Mouse (Mus musculus): ENCODE measurements around the gene Trio. TPM values are rescaled to one million over a fixed set of nuclear protein-coding genes. Genes with fewer than 3 reads are reported as not detected.

Trio gene
- polyA plus RNA-seq, 1 experiment = 56.3 TPM

DNA sequence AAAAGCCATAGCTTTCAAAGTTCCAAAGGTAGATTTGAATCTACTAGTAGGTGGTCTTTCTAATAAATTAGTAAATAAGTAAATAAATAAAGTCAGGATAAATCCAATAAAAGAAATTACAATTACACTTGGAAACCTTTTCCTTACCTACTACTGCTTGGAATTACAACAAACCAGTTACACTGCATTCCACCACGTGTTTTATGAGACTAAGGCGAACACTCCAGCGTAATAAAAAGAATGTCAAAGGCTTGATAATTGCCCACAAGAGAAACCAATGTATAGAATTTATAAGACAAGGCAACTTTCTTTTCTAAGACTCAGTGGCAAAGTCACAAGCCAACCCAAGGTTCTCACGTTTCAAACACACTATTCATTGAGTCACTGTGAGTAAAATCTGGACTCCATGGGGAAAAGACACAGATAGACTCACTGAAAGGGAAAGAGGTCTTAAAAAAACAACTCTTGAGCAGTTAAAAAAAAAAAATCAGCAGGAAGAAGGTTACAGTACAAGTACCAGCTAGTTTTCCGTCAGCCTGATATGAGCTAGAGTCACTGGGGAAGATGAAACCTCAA is 21.4 kb downstream of the Trio start:
- no peak overlapping the region for H3ac ChIP-seq (ENCODE audit: control insufficient read depth, insufficient read length)
- no peak for TF ChIP-seq TCF3 (IDR thresholded peaks at IDR 0.05; ENCODE audit: insufficient read length, low read depth)
- TF ChIP-seq POLR2AphosphoS2 (IDR thresholded peaks at IDR 0.05; ENCODE audit: insufficient read length, low read depth) = no peak
- TF ChIP-seq MAX (IDR thresholded peaks at IDR 0.05; ENCODE audit: low read depth) = no peak
- H3K79me2 ChIP-seq (ENCODE audit: control insufficient read depth, insufficient read depth) = peaks cover 100% of the 10 kb centered on the region
- H3K4me3 ChIP-seq = no peak overlapping the region
- H3K36me3 ChIP-seq (ENCODE audit: control insufficient read depth, insufficient read depth) = no peaks in the 10 kb centered on the region
- no peaks in the 10 kb centered on the region for H3K27me3 ChIP-seq (ENCODE audit: control insufficient read depth, insufficient read depth, insufficient read length)
- H3K4me2 ChIP-seq (ENCODE audit: low read depth) = peak overlapping the region; percentile 53

DNA sequence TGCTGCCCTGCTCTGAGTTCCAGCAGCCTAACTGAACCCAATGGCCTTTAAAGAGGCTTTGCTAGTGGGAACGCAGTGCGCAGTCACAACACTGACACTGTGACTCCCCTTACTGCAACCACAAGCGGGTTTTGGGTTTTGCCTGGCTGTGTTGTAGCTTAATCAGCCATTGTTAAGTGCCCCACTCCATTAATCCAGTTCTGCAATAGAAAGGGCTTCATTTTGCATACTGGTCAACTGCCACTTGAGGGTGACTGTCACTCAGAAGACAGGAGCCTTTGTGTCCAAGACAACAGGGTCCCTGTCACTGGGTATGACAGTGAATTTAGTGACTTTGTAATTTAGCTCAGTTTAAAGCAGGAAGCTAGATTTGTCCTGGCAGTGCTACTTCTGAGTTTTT is 23.1 kb downstream of the Trio start:
- Histone ChIP-seq H3K79me2 (ENCODE audit: control insufficient read depth, insufficient read depth) (peaks cover 100% of the 10 kb centered on the region), H3K4me3 (no peak overlapping the region)
- TF ChIP-seq POLR2A (IDR thresholded peaks at IDR 0.05; ENCODE audit: insufficient read length, low read depth) (no peak), SRF (IDR thresholded peaks at IDR 0.05; ENCODE audit: control insufficient read depth, insufficient read length, low read depth) (no peak), MYOG (IDR thresholded peaks at IDR 0.05; ENCODE audit: control insufficient read depth in 1 of 3, insufficient read depth in 1 of 3, insufficient read length in 2 of 3, low read depth in 2 of 3) (no peak), MAX (IDR thresholded peaks at IDR 0.05; ENCODE audit: low read depth) (no peak), TCF12 (IDR thresholded peaks at IDR 0.05; ENCODE audit: insufficient read depth, poor library complexity, severe bottlenecking) (no peak), USF1 (IDR thresholded peaks at IDR 0.05; ENCODE audit: low read depth) (no peak), REST (IDR thresholded peaks at IDR 0.05; ENCODE audit: insufficient read depth, insufficient read length) (no peak), E2F4 (IDR thresholded peaks at IDR 0.05; ENCODE audit: insufficient read depth) (no peak), CEBPB (IDR thresholded peaks at IDR 0.05; ENCODE audit: insufficient read depth, poor library complexity, severe bottlenecking) (no peak), MYOD1 (IDR thresholded peaks at IDR 0.05; ENCODE audit: control insufficient read depth in 1 of 3, insufficient read length in 2 of 3, low read depth in 2 of 3) (no peak), TCF3 (IDR thresholded peaks at IDR 0.05; ENCODE audit: insufficient read length, low read depth) (no peak), POLR2AphosphoS2 (IDR thresholded peaks at IDR 0.05; ENCODE audit: insufficient read length, low read depth) (no peak)

DNA sequence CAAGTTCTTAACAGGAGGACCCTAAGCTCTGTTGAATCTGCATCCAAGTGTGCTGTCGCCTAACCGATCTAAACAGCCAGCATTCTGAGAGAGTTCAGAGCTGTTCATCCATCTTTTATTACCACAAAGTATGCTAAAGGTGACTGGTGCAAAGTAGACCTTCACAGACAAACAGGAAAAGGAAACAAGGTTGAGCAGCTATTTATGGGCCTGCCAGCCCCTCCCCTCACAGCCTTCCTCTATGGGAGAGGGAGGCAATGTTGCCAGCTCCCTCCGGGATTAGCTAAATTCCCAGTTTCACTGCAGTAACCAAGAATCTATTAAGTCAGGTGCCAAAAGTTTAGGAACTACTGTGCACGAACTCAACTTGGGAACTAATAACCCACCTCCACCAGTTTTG is 24.3 kb downstream of the Trio start:
- no peak overlapping the region for H3K4me2 ChIP-seq (ENCODE audit: low read depth)
- no peaks in the 10 kb centered on the region for H3K27me3 ChIP-seq (ENCODE audit: control insufficient read depth, insufficient read depth, insufficient read length)
- H3K36me3 ChIP-seq (ENCODE audit: control insufficient read depth, insufficient read depth) = no peaks in the 10 kb centered on the region
- no peak for TF ChIP-seq CEBPB (IDR thresholded peaks at IDR 0.05; ENCODE audit: insufficient read depth, poor library complexity, severe bottlenecking)
- TF ChIP-seq MYOD1 (IDR thresholded peaks at IDR 0.05; ENCODE audit: control insufficient read depth in 1 of 3, insufficient read length in 2 of 3, low read depth in 2 of 3) = no peak
- TF ChIP-seq TCF12 (IDR thresholded peaks at IDR 0.05; ENCODE audit: insufficient read depth, poor library complexity, severe bottlenecking) = no peak
- TF ChIP-seq POLR2A (IDR thresholded peaks at IDR 0.05; ENCODE audit: insufficient read length, low read depth) = no peak
- TF ChIP-seq MAX (IDR thresholded peaks at IDR 0.05; ENCODE audit: low read depth) = no peak
- no peak overlapping the region for H3K4me3 ChIP-seq
- peaks cover 100% of the 10 kb centered on the region for H3K79me2 ChIP-seq (ENCODE audit: control insufficient read depth, insufficient read depth)
- H3ac ChIP-seq (ENCODE audit: control insufficient read depth, insufficient read length) = no peak overlapping the region

More for the DNA sequence above, 23.1 kb downstream of the Trio start:
- H3K36me3 ChIP-seq (ENCODE audit: control insufficient read depth, insufficient read depth) = no peaks in the 10 kb centered on the region
- H3ac ChIP-seq (ENCODE audit: control insufficient read depth, insufficient read length) = no peak overlapping the region
- H3K4me2 ChIP-seq (ENCODE audit: low read depth) = no peak overlapping the region
- H3K27me3 ChIP-seq (ENCODE audit: control insufficient read depth, insufficient read depth, insufficient read length) = no peaks in the 10 kb centered on the region

DNA sequence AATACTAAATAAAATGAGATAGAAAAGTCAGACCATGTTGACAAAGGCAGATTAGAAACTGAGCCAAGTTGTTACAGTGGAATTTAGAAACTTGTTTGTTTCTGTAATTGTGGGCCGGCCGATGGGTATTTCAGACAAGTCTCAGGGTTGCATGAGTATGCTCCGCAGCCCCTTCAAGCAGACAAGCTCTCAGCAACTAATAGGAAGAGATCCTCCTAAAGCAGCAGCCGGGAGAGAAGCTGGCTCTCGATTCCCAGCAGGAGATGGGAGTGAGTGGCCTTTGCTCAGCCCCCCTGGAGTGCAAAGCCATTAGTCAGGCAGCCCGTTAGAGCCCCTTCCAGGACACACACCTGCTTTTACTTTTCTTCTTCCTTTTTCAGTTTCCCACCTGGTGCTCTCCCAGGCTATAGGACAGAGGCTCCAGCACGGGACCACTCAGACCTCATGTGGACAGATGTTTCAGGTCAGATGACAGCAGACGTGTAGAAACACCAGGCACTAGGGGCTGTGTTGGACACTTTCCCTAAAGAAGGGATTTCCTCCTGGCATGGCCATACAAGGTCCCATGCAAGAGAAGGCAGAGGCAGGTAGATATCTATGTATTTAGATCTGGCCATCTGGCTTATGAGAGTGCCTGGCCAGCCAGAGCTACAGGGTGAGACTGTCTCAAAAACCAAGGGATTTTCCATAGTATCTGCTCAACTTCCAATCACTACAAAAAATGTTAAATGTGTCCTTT is 26.9 kb downstream of the Trio start:
- H3K27me3 ChIP-seq (ENCODE audit: control insufficient read depth, insufficient read depth, insufficient read length) = no peaks in the 10 kb centered on the region
- H3K4me3 ChIP-seq = no peak overlapping the region
- no peak overlapping the region for H3K4me2 ChIP-seq (ENCODE audit: low read depth)
- TF ChIP-seq POLR2AphosphoS2 (IDR thresholded peaks at IDR 0.05; ENCODE audit: insufficient read length, low read depth) (no peak), MYOD1 (IDR thresholded peaks at IDR 0.05; ENCODE audit: control insufficient read depth in 1 of 3, insufficient read length in 2 of 3, low read depth in 2 of 3) (peak in 1 of 3 experiments; percentile 16)
- H3ac ChIP-seq (ENCODE audit: control insufficient read depth, insufficient read length) = no peak overlapping the region
- no peaks in the 10 kb centered on the region for H3K36me3 ChIP-seq (ENCODE audit: control insufficient read depth, insufficient read depth)
- H3K79me2 ChIP-seq (ENCODE audit: control insufficient read depth, insufficient read depth) = peaks cover 100% of the 10 kb centered on the region

DNA sequence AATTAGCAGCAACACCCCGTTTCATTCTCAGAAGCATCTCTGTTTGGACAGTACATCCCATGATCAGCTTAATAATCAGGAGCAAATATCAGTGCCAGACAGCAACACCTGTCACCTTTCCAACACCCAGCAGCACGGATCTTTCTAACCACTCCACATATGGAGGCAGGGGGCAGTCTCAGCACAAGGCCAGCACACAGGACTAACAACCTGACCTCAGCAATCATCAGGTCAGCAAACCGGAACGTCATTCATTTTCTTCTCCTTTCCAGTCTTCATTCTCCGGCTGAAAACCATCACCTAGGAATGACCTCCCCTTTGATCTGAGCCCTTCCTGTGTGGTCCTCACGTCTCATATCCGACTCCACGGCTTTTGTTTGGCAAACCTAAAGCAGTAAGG is 27.7 kb downstream of the Trio start:
- H3K4me2 ChIP-seq (ENCODE audit: low read depth) = peak overlapping the region; percentile 47
- no peaks in the 10 kb centered on the region for H3K36me3 ChIP-seq (ENCODE audit: control insufficient read depth, insufficient read depth)
- peaks cover 100% of the 10 kb centered on the region for H3K79me2 ChIP-seq (ENCODE audit: control insufficient read depth, insufficient read depth)
- no peaks in the 10 kb centered on the region for H3K27me3 ChIP-seq (ENCODE audit: control insufficient read depth, insufficient read depth, insufficient read length)
- no peak overlapping the region for H3ac ChIP-seq (ENCODE audit: control insufficient read depth, insufficient read length)
- no peak overlapping the region for H3K4me3 ChIP-seq
- TF ChIP-seq SRF (IDR thresholded peaks at IDR 0.05; ENCODE audit: control insufficient read depth, insufficient read length, low read depth) (no peak), POLR2A (IDR thresholded peaks at IDR 0.05; ENCODE audit: insufficient read length, low read depth) (no peak), E2F4 (IDR thresholded peaks at IDR 0.05; ENCODE audit: insufficient read depth) (no peak), POLR2AphosphoS2 (IDR thresholded peaks at IDR 0.05; ENCODE audit: insufficient read length, low read depth) (no peak), MYOG (IDR thresholded peaks at IDR 0.05; ENCODE audit: control insufficient read depth in 1 of 3, insufficient read depth in 1 of 3, insufficient read length in 2 of 3, low read depth in 2 of 3) (no peak), MYOD1 (IDR thresholded peaks at IDR 0.05; ENCODE audit: control insufficient read depth in 1 of 3, insufficient read length in 2 of 3, low read depth in 2 of 3) (no peak)

Data from myocyte (in vitro differentiated cells).